Mouse (Mus musculus): ENCODE data around the gene Cdc34.

DNA sequence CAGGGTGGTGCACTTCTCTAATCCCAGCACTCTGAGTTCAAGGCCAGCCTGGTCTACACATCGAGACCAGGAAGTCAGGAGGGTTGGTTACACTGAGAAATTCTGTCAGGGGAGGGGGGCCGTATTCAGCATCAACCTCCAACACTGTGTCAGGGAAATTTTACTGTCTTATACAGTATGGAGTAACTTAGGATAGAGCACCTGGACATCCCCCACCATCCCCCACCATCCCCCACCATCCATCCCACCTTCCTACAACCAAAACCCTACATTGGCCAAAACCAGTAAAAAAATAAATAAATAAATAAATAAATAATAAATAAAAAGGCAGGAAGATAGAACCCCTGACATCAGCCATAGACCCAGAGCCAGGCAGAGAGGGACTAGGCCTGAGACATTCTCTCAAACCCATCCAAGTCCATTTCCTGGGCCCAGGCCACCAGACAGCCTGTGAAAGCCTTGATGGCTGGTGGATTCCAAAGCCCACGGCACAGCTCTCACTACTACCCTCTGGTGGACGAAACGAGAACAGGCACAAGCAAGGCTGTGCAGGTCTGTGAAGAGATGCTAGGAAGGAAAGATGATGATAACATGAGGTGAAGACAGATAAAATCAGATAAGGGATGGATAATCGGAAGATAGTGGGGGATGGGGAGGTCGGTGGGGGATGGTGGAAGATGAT lies 32.8 kb upstream of the Cdc34 start:
- TF ChIP-seq CTCF (IDR thresholded peaks at IDR 0.05; ENCODE audit: low read depth, low read length): peak; percentile 97
- no peak for TF ChIP-seq EP300 (IDR thresholded peaks at IDR 0.05; ENCODE audit: insufficient read depth, low read depth, low read length)
- TF ChIP-seq POLR2A (IDR thresholded peaks at IDR 0.05; ENCODE audit: insufficient read depth, low read length): no peak

Measured in ES-Bruce4 (cell line).